Mouse (Mus musculus) neural tube, embryonic 10.5 days (tissue): ENCODE measurements at regions not wholly inside any gene's neighbourhood (a gene's known extent, or its start where the extent isn't known, plus 50 kb on each side); places are given as distances from the start of the nearest gene placed in this dataset.
A peak's percentile ranks its signal among the peaks of the same experiment; 100 is the strongest.

Experiments used
- DNase-seq: peaks from one replicate; pipeline ENCODE4 v3.0.0-alpha.2; 2017; ENCODE audit warnings: low spot score; ENCODE audit errors: extremely low spot score

- DNase-seq = peak; percentile 41
Measured at GRCm38 (mm10) chr1:92286013-92286965, 90.8 kb upstream of the Hdac4 start.

- DNase-seq = no peak
Measured at GRCm38 (mm10) chr1:92284155-92284554, 88.7 kb upstream of the Hdac4 start.

DNA sequence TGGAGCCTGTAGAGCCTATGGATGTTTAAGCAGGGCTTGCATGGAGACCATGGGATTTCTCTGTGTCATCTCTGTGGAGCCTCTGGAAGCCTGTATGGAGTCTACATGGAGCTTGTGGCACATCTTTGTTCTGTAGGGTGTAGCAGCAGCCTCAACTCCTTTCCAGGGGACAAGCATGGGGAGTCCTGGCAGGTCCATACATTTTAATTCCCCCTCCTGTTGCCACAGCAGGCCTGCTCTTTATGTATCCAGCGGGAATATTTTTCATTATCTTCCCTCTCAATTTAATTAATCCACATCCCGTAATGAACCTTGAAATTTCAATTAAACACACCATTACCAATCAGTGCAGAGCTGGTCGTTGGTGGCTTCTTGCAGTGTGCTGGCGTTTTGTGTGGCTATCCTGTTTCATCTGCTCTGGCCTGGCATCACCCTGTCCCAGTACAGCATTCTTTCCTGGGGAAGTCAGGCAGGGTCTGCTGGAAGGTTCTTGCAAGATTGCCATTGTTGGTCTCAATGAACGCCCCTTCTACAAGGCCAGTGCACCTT is 81.8 kb upstream of the Hdac4 start:
- DNase-seq = no peak

DNA sequence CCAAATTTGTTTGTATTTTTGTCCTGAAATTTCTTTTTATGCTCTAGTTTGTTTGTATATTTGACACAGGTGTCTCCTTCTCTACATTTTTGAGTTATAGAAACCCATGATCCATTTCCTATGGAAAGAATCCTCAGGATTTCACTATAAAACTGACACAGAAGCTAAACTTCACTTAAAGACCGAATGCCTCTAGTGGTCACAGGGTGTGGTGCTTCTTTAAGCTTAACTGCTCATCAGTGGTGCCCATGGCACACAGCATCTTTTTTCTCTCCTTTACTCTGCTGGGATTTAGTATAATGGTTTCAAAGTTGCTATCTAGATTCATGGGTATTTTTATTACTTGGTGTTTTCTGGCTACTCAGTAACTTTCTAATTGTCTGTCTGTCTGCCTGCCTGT is 79.9 kb upstream of the Hdac4 start:
- no peak for DNase-seq

DNA sequence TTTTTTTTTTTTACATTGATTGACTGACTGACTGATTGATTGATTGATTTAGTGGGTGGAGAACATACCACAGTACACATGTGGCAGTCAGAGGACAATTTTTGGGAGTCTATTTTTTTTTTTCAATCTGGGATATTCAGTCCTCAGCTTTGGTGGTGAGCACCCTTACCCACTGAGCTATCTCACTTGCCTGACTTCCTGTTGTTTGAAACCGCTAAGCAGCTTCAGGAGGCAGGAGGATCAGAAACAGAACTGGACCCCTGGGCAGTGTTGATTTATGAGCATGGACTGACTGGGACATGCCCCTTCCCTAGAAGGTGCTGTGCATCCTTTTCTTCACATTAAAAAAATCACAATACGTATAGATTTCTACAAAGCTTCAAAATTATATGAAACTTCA is 78.3 kb upstream of the Hdac4 start:
- DNase-seq = no peak

DNA sequence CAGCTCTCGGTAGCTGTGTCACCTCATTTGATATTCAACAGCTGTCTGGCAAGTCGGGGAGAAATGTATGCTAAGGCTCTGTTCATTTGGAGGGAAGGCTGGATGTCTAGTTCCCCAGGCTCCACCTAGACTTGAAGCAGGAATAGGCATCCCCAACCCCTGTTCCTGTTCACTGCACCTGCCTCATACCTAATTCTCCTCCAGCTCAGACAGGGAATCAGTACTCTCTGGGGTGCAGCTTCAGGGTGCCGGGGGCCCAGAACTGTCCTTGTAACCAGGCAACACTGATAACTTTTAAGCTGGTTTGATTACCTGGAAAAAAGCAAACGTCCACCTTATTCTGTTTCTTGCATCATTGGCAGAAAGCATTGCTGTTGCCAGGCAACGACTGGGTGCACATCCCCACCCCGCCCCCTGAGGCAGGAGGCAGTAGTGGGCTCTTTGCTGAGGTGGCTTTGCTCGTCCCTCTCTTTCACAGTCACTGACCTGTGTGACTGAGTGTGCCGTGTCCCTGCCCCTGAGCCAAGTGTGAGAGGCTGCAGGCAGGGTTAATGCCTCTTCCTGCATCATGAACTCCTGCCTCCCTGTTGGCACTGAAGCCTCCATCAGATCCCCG is 76.3 kb upstream of the Hdac4 start:
- DNase-seq = no peak

DNA sequence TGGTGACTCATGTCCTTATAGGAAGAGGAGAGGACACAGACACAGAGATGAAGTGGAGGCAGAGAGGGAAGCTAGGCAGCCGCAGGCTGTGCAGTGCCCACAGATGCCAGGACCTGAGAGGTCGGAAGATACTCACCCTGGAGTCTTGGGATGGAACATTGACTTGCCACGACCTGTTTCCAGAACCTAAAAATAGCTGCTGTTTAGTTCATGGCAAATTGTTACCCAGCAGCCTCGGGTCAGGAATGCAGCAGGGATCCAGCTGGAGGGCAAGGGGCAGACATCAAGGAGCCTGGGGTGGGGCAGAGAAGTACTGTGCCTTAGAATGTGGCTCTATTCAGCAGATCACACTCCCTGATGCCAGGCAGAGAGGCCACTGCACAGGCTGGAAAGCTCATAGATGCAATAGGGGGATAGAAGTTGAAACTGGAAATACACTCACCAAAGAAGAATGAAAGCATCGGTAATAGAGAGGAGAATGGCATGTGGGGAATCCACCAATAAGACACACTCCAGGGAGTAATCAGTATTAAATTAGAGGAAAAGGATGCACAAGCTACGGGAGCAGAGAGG is 75.1 kb upstream of the Hdac4 start:
- DNase-seq = no peak

GRCm38 (mm10) chr1:92269464-92269863 is 74.0 kb upstream of the Hdac4 start:
- DNase-seq = no peak

DNA sequence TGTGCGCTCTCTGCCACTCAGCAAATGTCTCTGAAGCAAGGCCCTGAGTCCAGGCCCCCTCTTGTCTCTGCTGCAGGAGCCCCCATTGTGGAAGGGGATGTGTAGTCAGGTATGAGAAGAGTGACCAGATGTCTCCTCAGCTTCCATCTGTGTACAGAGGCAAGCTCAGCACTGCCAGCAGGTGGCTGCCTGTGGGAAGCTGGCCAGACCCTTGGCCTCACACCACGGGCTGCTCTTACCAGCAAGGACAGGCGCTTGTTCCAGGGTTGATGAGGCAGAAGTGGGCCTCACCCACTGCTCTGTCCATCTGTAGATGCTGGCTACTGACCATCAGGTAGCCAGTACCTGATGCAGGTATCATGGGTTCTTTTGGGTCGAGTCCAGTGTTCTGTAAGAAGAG is 69.4 kb upstream of the Hdac4 start:
- no peak for DNase-seq

GRCm38 (mm10) chr1:92259715-92260392 is 64.4 kb upstream of the Hdac4 start:
- no peak for DNase-seq

DNA sequence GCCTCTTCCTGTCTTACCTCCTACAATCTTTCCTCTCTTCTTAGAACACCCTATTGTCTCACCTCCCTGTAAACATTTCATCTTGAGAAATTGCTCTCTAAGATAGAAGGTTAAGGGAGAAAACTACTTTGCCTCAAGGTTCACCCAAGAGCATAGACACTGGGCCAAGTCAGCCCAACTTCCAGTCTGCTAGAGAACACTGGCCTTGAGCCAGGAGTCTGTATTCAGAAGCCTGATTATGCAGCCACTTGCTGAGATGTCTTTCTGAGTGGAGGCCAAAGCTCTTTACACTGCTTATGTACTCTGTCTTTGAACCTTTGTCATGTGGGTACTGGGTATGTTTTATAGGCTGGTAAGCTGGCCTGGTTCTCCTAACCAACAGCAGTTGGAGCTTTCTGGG is 62.5 kb upstream of the Hdac4 start:
- DNase-seq = no peak

GRCm38 (mm10) chr1:92253086-92253485 is 57.6 kb upstream of the Hdac4 start:
- DNase-seq = no peak

GRCm38 (mm10) chr1:92250594-92251463 is 55.3 kb upstream of the Hdac4 start:
- DNase-seq = no peak
